Mouse (Mus musculus): ENCODE data around the gene Fam19a3. TPM values are rescaled to one million over a fixed set of nuclear protein-coding genes. Genes with fewer than 3 reads are reported as not detected.
A peak's percentile ranks its signal among the peaks of the same experiment; 100 is the strongest.

The Fam19a3 gene
- total RNA-seq, 2 experiments from 2014 or later, result 2.2 to 2.6 TPM

DNA sequence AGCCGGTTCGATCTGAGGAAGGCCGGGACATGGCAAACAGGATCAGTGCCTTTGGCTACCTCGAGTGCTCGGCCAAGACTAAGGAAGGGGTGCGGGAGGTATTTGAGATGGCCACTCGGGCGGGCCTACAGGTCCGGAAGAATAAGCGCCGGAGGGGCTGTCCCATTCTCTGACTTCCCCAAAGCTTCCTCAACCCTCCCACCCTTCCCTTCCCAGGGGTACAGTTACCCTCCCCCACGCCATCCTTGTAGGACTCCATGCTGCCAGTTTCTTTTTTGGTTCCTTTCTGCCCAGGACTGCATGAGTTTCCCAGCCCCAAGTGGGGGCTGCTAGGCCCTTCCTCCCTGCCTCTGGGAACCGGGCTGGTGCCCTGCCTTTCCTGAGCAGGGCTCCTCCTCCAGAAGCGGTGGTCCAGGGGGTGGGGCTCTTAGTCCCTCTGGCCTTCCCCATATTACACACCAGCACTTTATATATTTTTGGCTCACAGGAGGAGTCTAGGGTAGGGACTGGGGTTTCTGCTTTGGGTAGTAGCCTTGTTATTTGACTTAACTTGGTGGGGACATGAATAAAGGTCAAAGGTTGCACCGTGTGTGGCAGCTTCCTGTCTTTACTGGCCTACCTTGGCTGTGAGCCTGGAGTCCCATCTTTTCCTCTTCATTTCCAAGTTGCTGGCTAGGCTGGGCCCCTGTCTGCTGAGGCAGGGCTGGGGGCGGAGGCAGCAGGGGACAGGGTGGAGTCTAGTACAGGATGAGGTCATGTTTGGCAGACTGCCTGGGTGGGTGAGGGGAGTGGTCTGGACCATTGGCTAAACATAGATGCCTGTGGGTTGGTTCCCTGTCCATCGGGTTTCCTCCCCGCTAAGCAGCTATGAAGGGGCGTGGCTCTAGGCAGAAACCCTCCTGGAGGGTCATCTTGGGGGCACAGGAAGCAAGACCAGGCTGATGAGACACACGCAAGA, 12.5 kb upstream of the Fam19a3 start:
- peak; percentile 98 to 99 for DNase-seq
- intact Hi-C loops (cut with DNase I), result no loop called here

DNA sequence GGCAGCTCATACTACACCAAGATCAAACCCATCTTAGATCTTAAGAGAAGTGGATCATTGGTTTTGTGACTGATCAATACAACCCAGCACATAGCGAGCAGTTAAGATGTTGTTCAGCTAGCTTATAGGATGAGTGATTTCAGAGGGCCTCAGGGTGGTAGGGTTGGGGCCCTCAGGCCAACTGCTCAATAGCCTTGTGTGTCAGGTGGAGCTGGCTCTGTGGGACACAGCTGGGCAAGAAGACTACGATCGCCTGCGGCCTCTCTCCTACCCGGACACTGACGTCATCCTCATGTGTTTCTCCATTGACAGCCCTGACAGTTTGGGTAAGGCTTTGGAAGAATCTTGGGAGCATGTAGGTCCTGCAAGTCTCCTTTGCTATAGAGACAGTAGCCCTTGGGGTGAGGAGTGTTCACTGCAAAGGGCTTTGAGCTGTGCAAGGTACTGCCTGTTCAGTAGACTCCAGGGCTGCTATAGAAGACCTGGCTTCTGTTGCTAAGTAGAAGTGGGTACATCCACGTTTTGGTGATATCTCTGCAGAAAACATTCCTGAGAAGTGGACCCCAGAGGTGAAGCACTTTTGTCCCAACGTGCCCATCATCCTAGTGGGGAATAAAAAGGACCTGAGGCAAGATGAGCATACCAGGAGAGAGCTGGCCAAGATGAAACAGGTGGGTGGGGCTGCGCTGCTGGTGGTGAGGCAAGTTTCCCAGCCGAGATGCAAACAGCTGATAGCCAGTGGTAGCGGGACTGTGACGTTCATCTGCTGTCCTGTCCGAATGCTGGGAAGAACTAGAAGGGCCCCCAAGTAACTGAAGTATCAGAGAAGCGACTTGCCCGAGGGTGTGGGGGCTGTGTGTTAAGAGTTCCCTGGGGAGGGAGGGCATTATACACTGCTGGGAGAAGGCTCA, 11.0 kb upstream of the Fam19a3 start:
- intact Hi-C loops (cut with DNase I), result no loop called here
- DNase-seq, result no peak

DNA sequence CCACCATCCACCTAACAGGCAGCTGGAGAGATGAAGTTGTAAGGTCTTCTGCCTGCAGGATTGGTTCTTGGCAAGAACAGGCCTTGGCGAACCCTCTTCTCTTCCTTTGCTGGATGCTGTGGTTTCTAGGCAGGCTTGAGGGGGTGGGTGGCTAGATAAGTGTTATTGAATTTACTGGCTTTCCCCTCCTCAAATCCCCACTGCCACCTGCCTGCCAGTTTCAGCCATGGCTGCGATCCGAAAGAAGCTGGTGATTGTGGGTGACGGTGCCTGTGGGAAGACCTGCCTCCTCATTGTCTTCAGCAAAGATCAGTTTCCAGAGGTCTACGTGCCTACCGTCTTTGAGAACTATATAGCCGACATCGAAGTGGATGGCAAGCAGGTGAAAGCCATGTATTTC, 10.0 kb upstream of the Fam19a3 start:
- intact Hi-C loops (cut with DNase I), result no loop called here
- no peak for DNase-seq

DNA sequence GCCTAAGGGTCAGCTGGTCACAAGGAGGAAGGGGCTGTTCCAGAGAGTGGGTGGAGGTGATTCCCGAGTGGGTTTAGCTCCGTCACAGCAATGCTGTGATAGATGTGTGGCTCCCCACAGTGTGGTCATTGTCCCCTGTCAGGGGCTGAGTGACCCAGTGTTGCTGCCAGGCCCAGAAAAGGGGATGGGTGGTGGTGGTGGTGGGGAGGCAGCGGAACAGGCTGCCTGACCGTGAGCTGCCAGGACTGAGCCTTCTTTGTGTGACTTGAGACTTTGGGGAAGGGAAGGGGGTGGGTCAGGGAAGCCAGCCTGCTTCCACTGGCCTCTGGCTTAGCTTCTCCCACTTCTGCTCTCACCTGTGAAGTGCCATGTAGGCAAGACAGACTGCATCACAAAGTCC, 9.4 kb upstream of the Fam19a3 start:
- DNase-seq, result no peak
- intact Hi-C loops (cut with DNase I), result no loop called here

DNA sequence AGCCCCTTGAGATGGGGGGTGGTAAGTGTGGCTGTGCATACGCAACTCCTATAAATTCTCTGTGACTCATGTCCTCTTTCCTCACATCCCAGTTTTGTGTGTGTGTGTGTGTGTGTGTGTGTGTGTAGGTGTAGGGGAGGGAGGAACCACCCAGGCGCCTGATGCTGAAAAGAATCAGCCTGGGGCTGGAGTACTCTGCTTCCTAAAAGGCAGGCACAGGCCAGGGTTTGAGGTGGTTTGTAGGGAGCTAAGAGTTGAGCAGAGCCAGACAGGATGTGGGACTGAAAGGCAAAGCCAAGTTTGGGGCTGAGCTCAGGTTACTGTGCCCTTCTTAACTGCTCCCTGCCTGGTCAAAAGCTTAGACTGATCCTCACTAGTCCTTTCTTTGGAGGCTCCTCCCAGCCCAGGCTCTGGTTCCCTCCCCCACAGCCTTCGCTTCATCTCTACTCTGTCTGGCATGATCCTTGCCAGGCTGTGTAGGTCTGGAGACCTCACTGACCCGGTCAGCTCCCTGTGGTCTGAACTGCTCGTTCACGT, 8.8 kb upstream of the Fam19a3 start:
- intact Hi-C loops (cut with DNase I), result loop anchor here (1.0 kb wide), 1 partner anchor 28 kb away; the partner anchor contains the start of gene Mov10
- peak; percentile 70 to 71 for DNase-seq

DNA sequence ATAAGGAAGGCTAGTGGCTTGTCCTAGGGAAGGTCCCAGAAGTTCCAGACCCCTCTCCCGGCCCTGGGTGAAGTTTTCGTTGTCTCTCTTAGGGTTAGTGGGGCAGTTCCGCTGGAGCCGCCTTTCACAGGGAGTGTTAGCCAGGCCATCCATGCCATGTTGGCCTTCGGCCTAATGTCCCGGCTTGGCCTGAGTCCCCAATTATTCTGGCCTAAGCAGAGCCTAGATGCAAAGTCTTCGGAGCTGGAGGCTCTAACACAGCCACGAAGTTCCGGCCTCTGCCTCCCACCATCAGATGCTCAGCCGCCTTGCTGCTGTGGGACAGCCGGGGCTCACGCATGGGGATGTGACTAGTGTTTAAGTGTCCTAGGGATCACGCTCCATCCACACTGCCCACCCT, 8.2 kb upstream of the Fam19a3 start:
- peak; percentile 76 to 78 for DNase-seq

DNA sequence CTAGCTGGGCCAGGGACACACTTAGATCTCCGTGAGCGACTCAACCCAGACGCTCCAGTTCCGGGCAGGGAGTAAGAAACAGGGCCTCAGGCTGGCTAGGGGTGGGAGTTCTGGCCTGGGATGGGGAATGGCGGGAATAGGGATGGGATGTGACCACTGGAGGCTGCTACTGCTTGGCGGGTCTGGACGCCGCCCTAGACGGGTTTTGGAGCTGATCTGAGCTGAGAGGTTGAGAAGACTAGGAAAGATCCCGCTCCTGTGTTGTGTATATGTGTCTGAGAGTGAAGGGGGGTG, 7.6 kb upstream of the Fam19a3 start:
- intact Hi-C loops (cut with DNase I), result loop anchor here (2.0 to 5.0 kb wide), 3 partner anchors 76 to 270 kb away; partner anchors contain the start of genes Capza1 and St7l
- DNase-seq, result peak in 1 of 2 experiments; percentile 61

More for the DNA sequence above, 8.2 kb upstream of the Fam19a3 start:
- intact Hi-C loops (cut with DNase I), result loop anchor here (1.0 to 5.0 kb wide), 4 partner anchors 28 to 269 kb away; partner anchors contain the start of genes Capza1, Mov10 and St7l

DNA sequence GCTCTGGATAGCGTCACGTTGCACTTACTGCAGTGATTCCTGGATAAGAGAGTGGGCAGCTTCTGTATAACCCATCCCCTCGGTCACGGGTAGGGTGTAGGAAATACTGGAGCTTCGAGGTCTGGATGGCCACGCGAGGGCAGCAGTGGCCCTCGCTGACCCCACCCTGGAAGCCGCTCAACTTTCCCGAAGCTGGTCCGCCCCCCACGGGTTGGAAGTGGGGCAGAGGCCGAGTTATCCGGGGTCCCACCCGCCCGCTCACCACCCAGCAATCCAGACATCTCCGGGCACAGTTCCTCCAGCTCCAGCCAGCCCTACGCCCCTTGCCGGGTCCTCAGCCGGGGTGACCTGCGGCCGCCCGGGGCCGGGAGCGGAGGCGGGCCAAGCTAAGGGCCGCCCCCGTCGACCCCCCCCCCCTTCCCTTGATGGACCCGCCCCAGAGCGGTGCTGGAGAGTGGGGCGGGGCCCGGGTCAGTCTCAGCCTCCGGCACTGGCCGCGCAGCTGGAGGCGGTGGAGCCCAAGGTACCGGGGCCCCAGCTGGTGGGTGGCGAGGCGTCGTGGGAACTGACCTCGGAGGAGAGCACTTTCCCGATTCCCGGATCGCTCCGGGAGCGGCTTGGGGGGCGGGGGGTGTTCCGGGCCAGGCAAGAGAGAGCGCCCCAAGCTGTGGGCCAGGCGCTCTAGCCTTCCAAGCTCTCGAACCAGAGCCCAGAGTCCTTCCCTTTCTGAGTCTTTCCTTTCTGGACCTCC, 7.1 kb upstream of the Fam19a3 start:
- peak; percentile 92 to 94 for DNase-seq
- intact Hi-C loops (cut with DNase I), result loop anchor here (2.0 to 5.0 kb wide), 3 partner anchors 76 to 270 kb away; partner anchors contain the start of genes Capza1 and St7l

DNA sequence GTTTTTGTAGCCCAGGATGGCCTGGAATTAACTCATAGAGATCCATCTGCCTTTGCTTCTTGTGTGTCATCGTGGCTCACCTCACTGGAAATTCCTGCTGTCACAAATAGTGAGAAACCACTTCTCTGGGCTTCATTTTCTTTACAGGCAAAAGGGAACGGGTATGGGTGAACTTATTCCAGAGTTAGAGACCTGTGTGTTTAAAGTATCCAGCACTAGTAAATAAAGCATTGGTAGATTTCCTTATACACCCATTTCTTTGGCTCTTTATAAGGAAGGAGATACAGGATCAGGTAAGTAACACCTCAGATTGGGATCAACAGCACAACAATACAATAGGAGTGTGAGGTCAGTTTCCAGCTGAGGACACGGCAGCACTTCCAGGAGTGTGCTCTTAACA, 6.4 kb upstream of the Fam19a3 start, which contains the start of gene Rhoc:
Gene Rhoc (plus strand): TSS at position 301 of the 400 bp plus-strand sequence.
- no peak for DNase-seq
- intact Hi-C loops (cut with DNase I), result loop anchor here (2.0 to 5.0 kb wide), 3 partner anchors 77 to 271 kb away; partner anchors contain the start of genes Capza1 and St7l

DNA sequence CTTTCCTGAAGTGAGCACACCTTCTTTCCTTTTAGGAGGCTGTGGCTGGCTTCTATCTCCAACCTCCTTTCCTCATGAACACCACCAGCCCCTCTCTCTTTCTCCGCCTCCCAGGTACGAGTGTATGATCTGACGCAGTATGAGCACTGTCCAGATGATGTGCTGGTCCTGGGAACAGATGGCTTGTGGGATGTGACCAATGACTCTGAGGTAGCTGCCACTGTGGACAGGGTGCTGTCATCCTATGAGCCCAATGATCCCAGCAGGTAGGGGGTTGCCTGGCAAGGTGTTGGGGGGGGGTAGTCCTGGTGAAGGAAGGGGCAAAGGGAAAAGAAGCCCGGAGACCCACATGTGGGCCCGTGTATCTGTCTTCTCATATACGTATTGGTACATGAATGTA, 3.6 kb upstream of the Fam19a3 start:
- DNase-seq, result no peak
- intact Hi-C loops (cut with DNase I), result loop anchor here (5.0 kb wide), 1 partner anchor 182 kb away; no protein-coding TSS in a partner anchor

DNA sequence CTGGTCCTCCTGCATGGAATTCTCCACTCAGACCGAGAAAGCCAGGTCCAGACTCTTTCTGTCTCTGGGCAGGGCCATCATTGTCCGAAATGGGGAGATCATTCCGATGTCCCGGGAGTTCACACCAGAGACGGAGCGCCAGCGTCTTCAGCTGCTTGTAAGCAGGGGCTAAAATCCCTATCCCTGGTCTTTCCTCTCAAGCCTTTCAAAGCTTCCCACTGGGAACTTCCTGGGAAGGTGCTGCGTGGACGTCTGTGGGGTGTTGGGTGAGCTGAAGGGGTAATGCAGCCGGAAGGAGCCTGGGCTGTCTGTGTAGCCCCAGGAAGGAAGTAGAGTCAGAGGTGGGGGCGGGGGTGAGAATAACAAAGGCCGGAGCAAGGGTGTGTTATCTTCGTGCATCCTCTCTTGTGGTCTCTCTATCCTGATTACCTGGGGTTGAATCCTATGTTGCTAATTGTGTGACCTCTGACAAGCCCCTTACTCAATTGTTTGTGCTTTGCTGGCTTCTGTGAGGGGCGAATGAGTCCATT, 2.4 kb upstream of the Fam19a3 start:
- intact Hi-C loops (cut with DNase I), result no loop called here

DNA sequence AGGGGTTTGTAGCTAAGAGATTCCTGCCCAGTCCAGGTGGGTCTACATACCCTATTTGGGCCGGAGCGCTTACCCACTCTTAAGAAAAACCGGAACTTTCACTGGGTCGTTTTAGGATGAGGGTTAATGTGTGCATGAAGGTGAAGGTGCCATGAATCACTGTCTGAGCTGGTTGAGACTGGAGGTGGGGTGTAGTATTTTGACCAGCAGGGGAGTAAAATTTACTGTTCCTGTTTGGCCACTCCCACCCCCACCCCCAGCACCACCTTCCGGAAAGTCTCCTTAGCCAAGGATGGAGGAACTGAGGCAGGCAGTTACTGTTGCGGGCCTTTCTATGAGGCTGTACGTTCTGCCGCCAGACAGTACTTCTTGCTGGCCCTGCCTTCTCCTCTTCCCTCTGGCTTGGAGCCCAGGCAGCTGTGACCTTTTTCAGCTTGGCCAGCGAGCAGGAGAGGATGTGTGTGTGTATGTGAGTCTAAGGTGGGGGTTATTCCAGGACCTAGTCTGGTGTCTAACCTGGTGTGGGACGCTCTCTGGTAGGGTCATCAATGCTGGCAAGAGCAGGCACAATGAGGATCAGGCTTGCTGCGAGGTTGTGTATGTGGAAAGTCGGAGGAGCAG, 531 bp upstream of the Fam19a3 start:
- peak; percentile 90 for DNase-seq
- intact Hi-C loops (cut with DNase I), result no loop called here

More for the DNA sequence above, 2.4 kb upstream of the Fam19a3 start:
- peak in 1 of 2 experiments; percentile 22 for DNase-seq

DNA sequence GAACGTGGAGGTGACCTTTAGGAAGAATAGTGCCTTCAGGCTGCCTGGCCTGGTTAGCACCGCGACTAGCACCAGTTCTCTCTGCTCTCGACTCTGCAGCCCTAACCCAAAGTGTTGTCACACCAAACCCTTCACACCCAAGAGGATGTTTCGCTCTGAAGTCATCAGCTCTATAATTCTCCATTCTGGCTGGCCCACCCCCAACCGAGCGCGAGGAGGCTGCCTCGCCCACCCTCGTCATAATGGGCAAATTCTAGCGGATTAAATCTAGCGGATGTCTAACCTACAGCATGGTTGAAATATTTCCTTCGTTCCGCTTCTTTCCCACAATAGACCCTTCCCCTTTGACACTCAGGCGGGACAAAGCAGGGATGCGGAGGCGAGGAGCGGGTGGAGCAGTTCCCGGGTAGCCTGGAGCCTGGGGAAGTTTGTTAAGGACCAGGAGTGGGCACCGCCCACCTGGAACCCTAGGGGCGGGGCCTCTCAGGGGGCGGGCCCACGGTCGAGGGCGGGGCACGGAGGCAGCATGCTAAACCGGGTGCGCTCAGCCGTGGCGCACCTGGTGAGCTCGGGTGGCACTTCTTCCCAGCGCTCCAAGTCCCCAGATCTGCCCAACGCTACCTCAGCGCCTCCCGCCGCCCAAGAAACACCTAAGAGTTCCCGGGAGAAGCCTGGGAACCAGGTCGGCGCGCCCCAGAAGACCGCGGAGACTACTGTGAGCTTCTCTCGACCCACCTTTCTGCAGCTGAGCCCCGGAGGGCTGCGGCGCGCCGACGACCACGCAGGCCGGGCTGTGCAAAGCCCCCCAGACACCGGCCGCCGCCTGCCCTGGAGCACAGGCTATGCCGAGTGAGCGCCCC, 849 bp downstream of the Fam19a3 start, which contains the start of gene Ppm1j:
Gene Ppm1j (plus strand): TSS at position 496 of the 860 bp plus-strand sequence.
- intact Hi-C loops (cut with DNase I), result loop anchor here (2.0 kb wide), 1 partner anchor 22 kb away; no protein-coding TSS in a partner anchor
- peak; percentile 89 to 90 for DNase-seq

DNA sequence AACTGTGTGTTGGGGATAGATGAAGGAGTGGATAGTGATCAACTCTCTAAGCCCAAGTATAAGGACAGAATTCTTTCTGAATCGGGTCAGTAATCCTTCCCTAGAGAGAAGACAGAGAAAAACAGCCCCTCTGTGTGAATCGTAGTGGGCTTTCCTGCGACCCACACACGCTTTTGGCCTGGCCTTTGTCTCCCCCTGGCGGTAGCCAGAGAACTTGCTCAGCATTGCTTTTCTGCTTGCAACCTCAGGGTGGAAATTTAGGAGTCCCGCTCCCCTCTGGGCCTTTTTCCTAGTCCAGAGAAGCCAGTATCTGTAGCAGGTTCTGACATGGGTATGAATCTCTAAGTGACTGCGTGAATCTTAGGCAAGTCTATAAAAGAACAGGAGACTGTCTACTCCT, 1.7 kb downstream of the Fam19a3 start:
- intact Hi-C loops (cut with DNase I), result loop anchor here (2.0 kb wide), 1 partner anchor 21 kb away; no protein-coding TSS in a partner anchor
- peak; percentile 75 to 82 for DNase-seq

DNA sequence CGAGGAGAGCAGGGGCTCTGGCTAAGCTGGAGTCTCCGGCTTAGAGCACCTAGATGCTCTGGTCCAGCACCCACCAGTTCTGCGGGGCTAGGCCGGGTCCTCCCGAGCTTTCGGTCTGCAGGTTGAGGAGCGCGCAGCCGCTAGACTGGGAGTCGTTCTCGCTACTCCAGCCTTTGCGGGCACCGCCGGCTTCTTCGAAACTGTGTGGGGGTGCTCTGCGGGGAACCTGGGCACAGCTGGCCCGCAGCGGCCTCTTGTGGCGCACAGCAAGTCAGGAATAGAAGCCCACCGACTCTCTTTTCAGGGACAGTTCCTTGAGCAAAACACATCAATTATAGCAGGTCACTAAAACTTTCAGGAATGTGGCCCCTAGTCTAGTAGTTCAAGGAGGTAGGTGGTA, 4.3 kb downstream of the Fam19a3 start:
- intact Hi-C loops (cut with DNase I), result no loop called here
- peak; percentile 55 to 56 for DNase-seq

DNA sequence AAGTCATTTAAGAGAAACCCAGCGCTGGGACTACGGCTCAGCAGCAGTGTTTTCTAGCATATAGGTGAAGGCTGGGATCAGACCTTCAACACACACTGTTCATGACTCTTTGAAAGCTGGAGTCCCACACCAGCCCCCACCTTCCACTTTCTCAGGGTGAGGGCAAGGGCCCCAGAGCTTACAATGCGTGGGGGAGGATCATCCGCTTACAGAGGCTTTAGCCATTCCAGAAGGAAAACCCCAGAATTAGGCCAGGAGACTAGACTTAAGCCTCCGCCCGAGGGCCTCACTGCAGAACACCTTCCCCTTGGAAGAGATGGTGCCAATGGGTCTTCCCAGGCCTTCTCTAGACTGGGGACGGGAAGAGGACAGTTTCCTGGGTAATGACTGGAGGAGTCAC, 8.3 kb downstream of the Fam19a3 start:
- DNase-seq, result no peak
- intact Hi-C loops (cut with DNase I), result no loop called here

DNA sequence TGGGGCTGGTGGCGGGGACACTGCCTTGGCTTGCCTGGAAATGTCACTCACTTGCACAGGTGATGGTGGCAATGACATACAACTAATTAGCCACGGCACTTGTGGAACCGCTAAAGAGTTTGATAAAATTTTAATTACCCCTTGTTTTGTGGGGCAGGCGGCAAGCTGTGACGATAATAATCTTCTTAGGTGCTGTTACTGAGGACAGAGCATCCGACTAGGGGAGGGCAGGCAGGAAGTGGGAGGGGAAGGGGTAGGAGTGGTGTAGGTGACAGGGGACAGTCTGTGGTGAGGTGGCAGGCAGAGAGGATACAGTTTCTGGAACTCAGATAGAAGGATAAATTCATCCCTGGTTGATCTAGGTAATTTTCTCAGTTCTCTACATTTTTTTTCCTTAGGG, 10.2 kb downstream of the Fam19a3 start:
- intact Hi-C loops (cut with DNase I), result no loop called here
- no peak for DNase-seq

DNA sequence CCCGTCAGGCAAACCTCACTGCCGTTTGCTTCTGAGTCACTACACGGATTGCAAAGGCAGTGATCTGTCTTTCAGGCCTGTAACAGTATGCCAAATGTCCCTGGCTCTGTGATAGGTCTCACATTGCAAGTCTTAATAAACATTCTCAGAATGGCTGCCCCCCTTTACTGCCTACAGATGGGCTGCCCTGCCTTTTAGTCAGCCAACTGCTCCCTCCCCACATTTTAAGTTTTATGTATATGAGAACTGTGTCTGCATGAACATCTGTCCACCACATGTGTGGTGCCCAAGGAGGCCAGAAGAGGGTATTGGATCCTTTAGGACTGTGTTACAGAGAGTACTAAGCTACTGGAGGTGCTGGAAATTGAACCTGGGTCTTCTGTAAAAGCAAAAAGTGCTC, 10.7 kb downstream of the Fam19a3 start:
- intact Hi-C loops (cut with DNase I), result no loop called here
- no peak for DNase-seq
